Comparison of ENCODE assay signal across 8 mouse cellular contexts in the genomic region with DNA sequence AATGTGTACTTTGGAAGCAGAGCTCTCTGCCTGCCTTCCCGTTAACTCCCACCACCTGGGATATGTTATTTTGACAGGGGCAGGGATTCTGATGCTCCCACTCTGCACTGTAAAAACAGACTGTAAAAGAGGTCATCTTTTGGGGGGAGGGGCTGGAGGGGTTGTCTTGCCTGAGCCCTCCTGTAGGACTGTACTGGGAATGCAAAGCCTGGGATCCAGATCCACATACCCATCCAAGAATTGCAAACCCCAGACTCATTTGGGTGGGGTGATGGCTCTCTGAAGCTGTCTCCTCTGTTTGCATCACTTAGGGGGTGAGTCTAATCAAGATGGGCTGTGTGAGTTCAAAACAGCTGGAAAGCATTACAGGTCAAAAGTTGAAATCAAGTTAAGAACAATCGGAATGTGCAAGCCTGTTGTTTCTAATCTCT.
A peak's percentile ranks its signal among the peaks of the same experiment; 100 is the strongest.
DNase-seq lines count a peak whose midpoint lies in the region; ATAC-seq lines count a peak whose summit lies in the region.

No protein-coding gene starts in this region.

- H3K4me3 ChIP-seq in hindbrain, embryonic 11.5 days (ENCODE audit: low read depth, low read length): no peak overlapping the region
- no peak overlapping the region for H3K4me3 ChIP-seq in hindbrain, embryonic 13.5 days
- H3K4me3 ChIP-seq in kidney, embryonic 14.5 days (ENCODE audit: low read length): no peak overlapping the region
- H3K4me3 ChIP-seq in midbrain, embryonic 15.5 days: no peak overlapping the region
- H3K4me3 ChIP-seq in hindbrain, embryonic 14.5 days (replicated peaks; ENCODE audit: low read length): no peak overlapping the region

- WGBS in hindbrain, embryonic 11.5 days: 60% methylated on average over 2 of the region's 2 CpGs
- 68% methylated on average over 2 of the region's 2 CpGs for WGBS in hindbrain, embryonic 13.5 days
- 19% methylated on average over 2 of the region's 2 CpGs for WGBS in kidney, embryonic 14.5 days
- 73% methylated on average over 2 of the region's 2 CpGs for WGBS in midbrain, embryonic 15.5 days
- WGBS in hindbrain, embryonic 14.5 days: 79% methylated on average over 2 of the region's 2 CpGs

- no peak overlapping the region for H3K9ac ChIP-seq in hindbrain, embryonic 11.5 days (ENCODE audit: low read depth, low read length)
- H3K9ac ChIP-seq in hindbrain, embryonic 13.5 days: no peak overlapping the region
- H3K9ac ChIP-seq in kidney, embryonic 14.5 days (ENCODE audit: low read depth, low read length): no peak overlapping the region
- no peak overlapping the region for H3K9ac ChIP-seq in midbrain, embryonic 15.5 days
- no peak overlapping the region for H3K9ac ChIP-seq in hindbrain, embryonic 14.5 days

- no peaks in the 10 kb centered on the region for H3K36me3 ChIP-seq in hindbrain, embryonic 11.5 days (ENCODE audit: control insufficient read depth, insufficient read depth, low read length)
- no peaks in the 10 kb centered on the region for H3K36me3 ChIP-seq in hindbrain, embryonic 13.5 days
- no peaks in the 10 kb centered on the region for H3K36me3 ChIP-seq in kidney, embryonic 14.5 days (ENCODE audit: control insufficient read depth, insufficient read depth, low read length)
- no peaks in the 10 kb centered on the region for H3K36me3 ChIP-seq in midbrain, embryonic 15.5 days (replicated peaks)
- no peaks in the 10 kb centered on the region for H3K36me3 ChIP-seq in hindbrain, embryonic 14.5 days (replicated peaks; ENCODE audit: control insufficient read depth, insufficient read depth)

- no peak for ATAC-seq in hindbrain, embryonic 11.5 days (ENCODE audit: low FRiP score)
- no peak for ATAC-seq in hindbrain, embryonic 13.5 days (ENCODE audit: low FRiP score)
- peak; percentile 96 for ATAC-seq in kidney, embryonic 14.5 days (ENCODE audit: low FRiP score, low TSS enrichment)
- no peak for ATAC-seq in midbrain, embryonic 15.5 days (replicated peaks)
- no peak for ATAC-seq in hindbrain, embryonic 14.5 days (ENCODE audit: low FRiP score)

- no peaks in the 10 kb centered on the region for H3K9me3 ChIP-seq in hindbrain, embryonic 11.5 days (ENCODE audit: control insufficient read depth, low read length)
- no peaks in the 10 kb centered on the region for H3K9me3 ChIP-seq in hindbrain, embryonic 13.5 days
- no peaks in the 10 kb centered on the region for H3K9me3 ChIP-seq in kidney, embryonic 14.5 days (ENCODE audit: control insufficient read depth, low read length)
- H3K9me3 ChIP-seq in midbrain, embryonic 15.5 days: no peaks in the 10 kb centered on the region
- H3K9me3 ChIP-seq in hindbrain, embryonic 14.5 days (ENCODE audit: control insufficient read depth, low read length): no peaks in the 10 kb centered on the region

- no peak overlapping the region for H3K4me2 ChIP-seq in hindbrain, embryonic 11.5 days (replicated peaks; ENCODE audit: low read depth, low read length)
- H3K4me2 ChIP-seq in hindbrain, embryonic 13.5 days: no peak overlapping the region
- no peak overlapping the region for H3K4me2 ChIP-seq in kidney, embryonic 14.5 days (replicated peaks; ENCODE audit: low read depth, low read length)
- no peak overlapping the region for H3K4me2 ChIP-seq in midbrain, embryonic 15.5 days
- H3K4me2 ChIP-seq in hindbrain, embryonic 14.5 days (replicated peaks): no peak overlapping the region

- no peaks in the 10 kb centered on the region for H3K4me1 ChIP-seq in hindbrain, embryonic 11.5 days (replicated peaks; ENCODE audit: control insufficient read depth, insufficient read depth, low read length)
- H3K4me1 ChIP-seq in hindbrain, embryonic 13.5 days (replicated peaks): no peaks in the 10 kb centered on the region; the same call in 1 of the 2 replicates
- H3K4me1 ChIP-seq in kidney, embryonic 14.5 days (ENCODE audit: control insufficient read depth, insufficient read depth, low read length): peaks cover 18% of the 10 kb centered on the region
- no peaks in the 10 kb centered on the region for H3K4me1 ChIP-seq in midbrain, embryonic 15.5 days
- no peaks in the 10 kb centered on the region for H3K4me1 ChIP-seq in hindbrain, embryonic 14.5 days (replicated peaks; ENCODE audit: control insufficient read depth, insufficient read depth, low read length)

- H3K27me3 ChIP-seq in hindbrain, embryonic 11.5 days (ENCODE audit: control insufficient read depth, insufficient read depth, low read length): no peaks in the 10 kb centered on the region
- H3K27me3 ChIP-seq in hindbrain, embryonic 13.5 days: no peaks in the 10 kb centered on the region
- H3K27me3 ChIP-seq in kidney, embryonic 14.5 days (ENCODE audit: control insufficient read depth, insufficient read depth, low read length): no peaks in the 10 kb centered on the region
- no peaks in the 10 kb centered on the region for H3K27me3 ChIP-seq in midbrain, embryonic 15.5 days (replicated peaks)
- no peaks in the 10 kb centered on the region for H3K27me3 ChIP-seq in hindbrain, embryonic 14.5 days (ENCODE audit: control insufficient read depth, insufficient read depth, low read length)

- H3K27ac ChIP-seq in hindbrain, embryonic 11.5 days (ENCODE audit: low read depth, low read length): no peak overlapping the region
- no peak overlapping the region for H3K27ac ChIP-seq in hindbrain, embryonic 13.5 days
- peak overlapping the region; percentile 78; the same call in 1 of the 2 replicates for H3K27ac ChIP-seq in kidney, embryonic 14.5 days (ENCODE audit: low read depth, low read length)
- no peak overlapping the region for H3K27ac ChIP-seq in midbrain, embryonic 15.5 days
- H3K27ac ChIP-seq in hindbrain, embryonic 14.5 days: no peak overlapping the region

- DNase-seq in hindbrain, embryonic 11.5 days (ENCODE audit: low spot score): peak; percentile 29
- DNase-seq in fibroblast of lung, adult 2 months (ENCODE audit: low read depth): peak; percentile 35
- DNase-seq in lung, postnatal 4 days: peak; percentile 41 to 67
- DNase-seq in hindbrain, embryonic 14.5 days (ENCODE audit: low spot score): no peak
- DNase-seq in cerebellum, adult 9-10 months: no peak

Comparison
In these comparisons a context has a peak if more than half of its experiments do, and no peak if none do; other contexts are left out.
1. DNase-seq: peak in hindbrain, embryonic 11.5 days (single experiment), fibroblast of lung, adult 2 months (single experiment) and lung, postnatal 4 days (2 of 2); none in hindbrain, embryonic 14.5 days (single experiment) and cerebellum, adult 9-10 months (single experiment).